Mouse (Mus musculus) intestine, embryonic 14.5 days (tissue): Measurements from ENCODE around the gene Muc13. TPM values are rescaled to one million over a fixed set of nuclear protein-coding genes. Genes with fewer than 3 reads are reported as not detected.
A peak's percentile ranks its signal among the peaks of the same experiment; 100 is the strongest.

Experiments
- ATAC-seq: fragments of 200-750 bp; cut with Nextera tagmentation; replicated peaks from 2 replicates; pipeline ENCODE4 v1.8.0; 2017; ENCODE audit warnings: low read depth, moderate number of reproducible peaks, moderate TSS enrichment, moderate library complexity; ENCODE audit not compliant: low FRiP score, low TSS enrichment
- DNase-seq: peaks from one replicate; pipeline ENCODE4 v3.0.0-alpha.2; 2018; ENCODE audit warnings: low spot score
- H3K27ac ChIP-seq: fragments of 300-500 bp; sonication (generic); 2 replicates; pipeline ENCODE4 v1.5.1; 2014; ENCODE audit warnings: low read depth, mild to moderate bottlenecking, control low read depth
- H3K27me3 ChIP-seq: fragments of 300-500 bp; sonication (generic); replicated peaks from 2 replicates; pipeline ENCODE4 v1.6.1; 2014; ENCODE audit warnings: low read length, control low read depth; ENCODE audit not compliant: control insufficient read depth, insufficient read depth
- H3K36me3 ChIP-seq: fragments of 300-500 bp; sonication (generic); 2 replicates; pipeline ENCODE4 v1.6.1; 2014; ENCODE audit warnings: low read length, control low read depth; ENCODE audit not compliant: control insufficient read depth, insufficient read depth
- H3K4me1 ChIP-seq: fragments of 300-500 bp; sonication (generic); replicated peaks from 2 replicates; pipeline ENCODE4 v1.6.1; 2014; ENCODE audit warnings: low read length, control low read depth, mixed read lengths; ENCODE audit not compliant: control insufficient read depth, insufficient read depth
- H3K4me2 ChIP-seq: fragments of 300-500 bp; sonication (generic); 2 replicates; pipeline ENCODE4 v1.6.1; 2014; ENCODE audit warnings: low read length
- H3K4me3 ChIP-seq: fragments of 300-500 bp; sonication (generic); 2 replicates; pipeline ENCODE4 v1.5.1; 2014; ENCODE audit warnings: low read depth, low read length, control low read depth, mixed read lengths
- H3K9ac ChIP-seq: fragments of 300-500 bp; sonication (generic); 2 replicates; pipeline ENCODE4 v1.6.1; 2014; ENCODE audit warnings: mild to moderate bottlenecking, low read length
- H3K9me3 ChIP-seq: fragments of 300-500 bp; sonication (generic); 2 replicates; pipeline ENCODE4 v1.6.1; 2016; ENCODE audit warnings: low read length, control low read depth; ENCODE audit not compliant: control insufficient read depth
- WGBS: fragments of 180-500 bp; shearing (Covaris S2); extraction: QIAGEN DNeasy Blood & Tissue Kit; methylation state at CpG from one replicate; pipeline ENCODE4 v1.1.7; 2014; 5-methylcytosine and 5-hydroxymethylcytosine counted together
- polyA plus RNA-seq: library from polyadenylated mRNA; unstranded; fragments of >200 nt; fragmentation: Nextera tagmentation; extraction: Ambion mirVana; gene quantifications from 2 replicates; pipeline ENCODE4 v1.2.1, GENCODE M21; 2014

Gene Muc13
- polyA plus RNA-seq, 1 experiment from 2014 or later = 105 TPM

GRCm38 (mm10) chr16:33752904-33753578, 40.8 kb upstream of the Muc13 start:
- Histone ChIP-seq H3K9ac (no peak overlapping the region), H3K27ac (no peak overlapping the region), H3K4me2 (no peak overlapping the region), H3K27me3 (no peaks in the 10 kb centered on the region), H3K9me3 (no peaks in the 10 kb centered on the region), H3K4me1 (no peaks in the 10 kb centered on the region), H3K36me3 (peaks cover 33% of the 10 kb centered on the region), H3K4me3 (no peak overlapping the region)
- 74% methylated on average over 8 of the region's 8 CpGs for WGBS
- ATAC-seq = no peak; the same call in 1 of the 2 replicates
- no peak for DNase-seq

GRCm38 (mm10) chr16:33755293-33755692, 38.5 kb upstream of the Muc13 start:
- no peaks in the 10 kb centered on the region for H3K27me3 ChIP-seq
- H3K36me3 ChIP-seq = peaks cover 31% of the 10 kb centered on the region
- no peak overlapping the region for H3K27ac ChIP-seq
- no peak overlapping the region for H3K9ac ChIP-seq
- no peaks in the 10 kb centered on the region for H3K9me3 ChIP-seq
- ATAC-seq (no peak), DNase-seq (no peak)
- no peak overlapping the region for H3K4me3 ChIP-seq
- no peak overlapping the region for H3K4me2 ChIP-seq
- H3K4me1 ChIP-seq = no peaks in the 10 kb centered on the region; the same call in 1 of the 2 replicates
- WGBS = 78% methylated on average over 8 of the region's 8 CpGs

- no peak for ATAC-seq
- 57% methylated on average over 16 of the region's 16 CpGs for WGBS
- Histone ChIP-seq H3K4me2 (no peak overlapping the region), H3K4me3 (no peak overlapping the region), H3K27ac (no peak overlapping the region), H3K36me3 (peaks cover 35% of the 10 kb centered on the region), H3K27me3 (no peaks in the 10 kb centered on the region), H3K9ac (no peak overlapping the region), H3K4me1 (no peaks in the 10 kb centered on the region; the same call in 1 of the 2 replicates), H3K9me3 (no peaks in the 10 kb centered on the region)
- no peak for DNase-seq
These were observed 37.9 kb upstream of the Muc13 start for GRCm38 (mm10) chr16:33755961-33756360.

GRCm38 (mm10) chr16:33756396-33756795, 37.4 kb upstream of the Muc13 start:
- H3K27ac ChIP-seq = no peak overlapping the region
- H3K36me3 ChIP-seq = peaks cover 35% of the 10 kb centered on the region
- no peak overlapping the region for H3K4me3 ChIP-seq
- no peak for DNase-seq
- no peaks in the 10 kb centered on the region; the same call in 1 of the 2 replicates for H3K4me1 ChIP-seq
- WGBS = 61% methylated on average over 6 of the region's 6 CpGs
- H3K9me3 ChIP-seq = no peaks in the 10 kb centered on the region
- no peak overlapping the region for H3K4me2 ChIP-seq
- no peak overlapping the region for H3K9ac ChIP-seq
- H3K27me3 ChIP-seq = no peaks in the 10 kb centered on the region
- no peak for ATAC-seq

GRCm38 (mm10) chr16:33759207-33759606, 34.6 kb upstream of the Muc13 start:
- Histone ChIP-seq H3K9ac (no peak overlapping the region), H3K9me3 (no peaks in the 10 kb centered on the region), H3K4me1 (no peaks in the 10 kb centered on the region; the same call in 1 of the 2 replicates), H3K4me2 (no peak overlapping the region), H3K36me3 (peaks cover 35% of the 10 kb centered on the region), H3K27ac (no peak overlapping the region), H3K4me3 (no peak overlapping the region), H3K27me3 (no peaks in the 10 kb centered on the region)
- WGBS = 84% methylated on average over 7 of the region's 7 CpGs
- no peak for DNase-seq
- no peak for ATAC-seq

- Histone ChIP-seq H3K27ac (no peak overlapping the region), H3K27me3 (no peaks in the 10 kb centered on the region), H3K4me2 (no peak overlapping the region), H3K36me3 (peaks cover 34% of the 10 kb centered on the region), H3K9me3 (no peaks in the 10 kb centered on the region), H3K4me3 (no peak overlapping the region), H3K4me1 (no peaks in the 10 kb centered on the region; the same call in 1 of the 2 replicates), H3K9ac (no peak overlapping the region)
- WGBS = 39% methylated on average over 5 of the region's 5 CpGs
- no peak for DNase-seq
- ATAC-seq = no peak
These were observed 33.3 kb upstream of the Muc13 start for GRCm38 (mm10) chr16:33760542-33760941.

GRCm38 (mm10) chr16:33760996-33761395, 32.8 kb upstream of the Muc13 start:
- Histone ChIP-seq H3K9ac (no peak overlapping the region), H3K4me2 (no peak overlapping the region), H3K4me3 (no peak overlapping the region), H3K27ac (no peak overlapping the region), H3K9me3 (no peaks in the 10 kb centered on the region), H3K36me3 (peaks cover 31% of the 10 kb centered on the region), H3K27me3 (no peaks in the 10 kb centered on the region), H3K4me1 (no peaks in the 10 kb centered on the region; the same call in 1 of the 2 replicates)
- ATAC-seq (no peak), DNase-seq (no peak)
- WGBS = 84% methylated on average over 11 of the region's 11 CpGs

GRCm38 (mm10) chr16:33764501-33765193, 29.2 kb upstream of the Muc13 start:
- DNase-seq (peak; percentile 61), ATAC-seq (peak; percentile 91)
- 44% methylated on average over 12 of the region's 12 CpGs for WGBS
- Histone ChIP-seq H3K9me3 (no peaks in the 10 kb centered on the region), H3K27me3 (no peaks in the 10 kb centered on the region), H3K36me3 (peaks cover 32% of the 10 kb centered on the region), H3K27ac (peak overlapping the region; percentile 66), H3K9ac (no peak overlapping the region), H3K4me1 (no peaks in the 10 kb centered on the region; the same call in 1 of the 2 replicates), H3K4me3 (no peak overlapping the region), H3K4me2 (no peak overlapping the region)
